Mouse (Mus musculus): ENCODE results near the gene Cdhr5. TPM values are rescaled to one million over a fixed set of nuclear protein-coding genes. Genes with fewer than 3 reads are reported as not detected.
"Not testable (repeated sequence)": the region's sequence is repeated elsewhere in the genome, so short reads cannot be mapped to it uniquely, and the experiment has no call there.

The Cdhr5 gene
- total RNA-seq, 2 experiments from 2014 or later, result not detected

DNA sequence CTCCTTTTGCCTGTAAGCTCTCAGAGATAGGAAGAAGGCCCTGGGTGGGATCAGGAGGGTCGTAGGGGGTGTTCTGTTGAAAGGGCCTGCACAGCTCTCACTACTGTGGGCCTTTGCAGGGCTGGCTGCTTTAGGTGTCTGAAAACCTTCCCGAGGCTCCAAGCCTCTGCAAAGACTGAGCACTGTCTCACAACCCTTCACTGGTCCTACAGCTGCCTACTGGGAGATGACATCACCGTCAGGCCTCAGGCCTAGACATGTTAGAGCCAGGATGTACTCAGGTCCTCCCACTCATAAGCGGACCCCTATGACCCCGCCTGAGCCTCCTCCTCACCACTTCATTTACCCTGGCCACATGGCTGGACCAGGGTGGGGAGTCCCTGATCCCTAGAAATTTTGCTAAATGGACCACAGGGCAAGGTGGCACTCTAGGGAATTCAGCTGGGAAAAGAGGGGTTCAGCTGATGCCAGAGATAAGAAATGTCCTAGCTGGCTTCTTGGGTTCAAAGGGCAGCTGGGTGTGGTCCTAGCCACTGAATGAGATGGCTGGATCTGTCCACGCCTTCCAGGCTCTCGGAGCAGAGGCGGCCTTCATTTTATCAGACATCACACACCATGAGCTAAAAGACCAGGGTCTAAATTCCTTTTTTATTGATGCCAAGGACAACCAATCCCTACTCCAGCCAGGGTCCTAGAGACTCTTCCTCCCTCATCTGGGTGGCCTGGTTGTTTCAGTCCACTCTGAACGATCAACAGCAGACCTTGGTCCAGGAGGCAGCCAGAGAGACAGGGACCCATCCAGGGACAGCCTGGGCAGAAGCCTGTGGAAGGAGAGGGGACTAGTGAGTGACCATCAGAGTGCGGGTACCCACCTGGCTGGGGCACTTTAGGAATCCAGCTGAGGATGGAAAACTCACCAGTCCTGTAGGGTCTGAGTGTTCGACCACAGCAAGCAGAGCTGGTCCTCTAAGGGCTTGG is 1.4 kb upstream of the Cdhr5 start:
- DNase-seq (ENCODE audit: low spot score in 2 of 2), result no peak

DNA sequence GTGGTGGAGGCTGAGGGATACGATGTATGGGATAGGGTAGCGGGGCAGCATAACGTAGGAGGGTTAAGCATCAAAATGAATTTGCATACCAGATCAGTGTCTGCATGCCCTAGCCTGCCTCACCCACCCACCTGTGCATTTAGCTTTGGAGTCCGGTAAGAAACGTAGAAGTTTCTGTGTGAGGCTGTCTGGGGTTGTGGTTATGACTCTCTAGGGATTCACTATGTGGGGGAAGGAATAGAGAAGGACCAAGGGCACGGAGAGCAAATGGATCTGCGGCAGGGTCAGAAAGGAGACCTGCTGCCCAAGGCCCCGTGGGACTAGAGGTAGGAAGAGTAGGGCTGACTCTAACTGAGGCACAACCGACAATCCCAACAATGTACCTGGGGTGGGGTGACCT is 1.2 kb downstream of the Cdhr5 start:
- DNase-seq (ENCODE audit: low spot score in 2 of 2), result no peak

DNA sequence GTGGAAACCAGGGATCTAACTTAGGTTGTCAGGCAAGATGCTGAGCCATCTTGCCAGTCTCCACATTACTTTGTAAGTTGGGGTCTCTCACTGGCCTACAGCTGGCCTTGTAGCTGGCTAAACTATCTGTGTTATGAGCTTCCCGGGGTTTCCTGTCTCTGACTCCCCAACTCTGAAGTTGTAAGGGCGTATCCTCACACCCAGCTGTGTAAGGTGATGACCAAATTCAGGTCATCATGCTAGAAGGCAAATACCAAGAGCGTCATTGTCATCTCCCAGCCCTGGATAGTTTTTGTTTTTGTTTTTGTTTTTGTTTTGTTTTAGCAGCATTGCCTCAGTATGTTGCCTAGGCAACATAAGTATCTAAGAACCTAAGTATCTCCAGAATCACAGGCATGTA is 6.0 kb downstream of the Cdhr5 start:
- DNase-seq (ENCODE audit: low spot score in 2 of 2), result no peak

DNA sequence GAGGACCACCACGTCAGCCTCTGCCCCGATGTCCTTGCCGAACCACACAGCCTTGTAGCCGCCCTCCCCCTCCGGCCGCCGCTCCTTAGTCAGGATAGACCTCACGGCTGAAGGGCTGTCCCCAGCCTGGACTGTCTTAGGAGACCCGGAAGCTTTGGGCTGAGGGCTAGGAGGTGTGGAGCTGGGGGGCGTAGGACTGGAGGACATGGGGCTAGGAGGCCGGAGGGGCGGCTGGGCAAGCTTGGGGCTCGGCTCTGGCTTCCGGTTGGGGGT is 7.4 kb downstream of the Cdhr5 start:
- DNase-seq (ENCODE audit: low spot score in 2 of 2), result no peak

DNA sequence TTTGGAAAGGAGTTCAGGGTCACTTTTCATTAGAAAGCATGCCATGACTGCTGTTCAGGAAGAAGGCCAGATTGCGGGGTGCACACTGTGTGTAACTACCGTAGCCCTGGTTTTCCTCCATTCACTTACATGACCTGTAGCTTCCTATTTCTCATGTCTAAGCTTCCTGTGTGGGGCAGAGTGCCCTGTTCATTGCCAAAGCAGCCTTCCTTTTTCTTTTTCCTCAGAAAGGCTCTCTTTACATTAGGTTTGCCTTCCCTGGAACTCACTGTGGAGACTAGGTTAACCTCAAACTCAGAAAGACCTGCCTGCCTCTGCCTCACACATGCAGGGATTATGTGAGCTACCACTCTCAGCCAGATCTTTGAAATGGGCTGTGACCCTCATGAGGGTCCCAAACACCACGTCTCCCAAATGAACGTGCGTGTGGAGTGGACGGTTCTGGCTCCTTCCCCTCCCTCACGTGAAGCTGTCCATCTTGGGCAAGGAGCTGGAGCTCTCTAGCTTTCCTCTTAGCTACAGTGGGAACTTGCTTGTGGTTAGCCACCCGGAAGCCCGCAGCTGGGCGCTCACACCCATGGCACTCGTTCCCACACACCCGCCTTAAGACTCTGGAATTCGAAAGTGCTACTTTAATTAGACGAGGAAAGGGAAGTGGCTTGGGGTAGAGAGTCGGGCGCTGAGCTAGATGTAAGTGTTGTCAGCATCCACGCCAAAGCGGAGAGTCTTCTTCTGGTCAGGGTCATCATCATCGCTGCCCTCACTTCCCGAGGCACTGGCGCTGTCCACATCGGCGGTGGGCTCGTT is 7.9 kb downstream of the Cdhr5 start:
- DNase-seq (ENCODE audit: low spot score in 2 of 2), result no peak

DNA sequence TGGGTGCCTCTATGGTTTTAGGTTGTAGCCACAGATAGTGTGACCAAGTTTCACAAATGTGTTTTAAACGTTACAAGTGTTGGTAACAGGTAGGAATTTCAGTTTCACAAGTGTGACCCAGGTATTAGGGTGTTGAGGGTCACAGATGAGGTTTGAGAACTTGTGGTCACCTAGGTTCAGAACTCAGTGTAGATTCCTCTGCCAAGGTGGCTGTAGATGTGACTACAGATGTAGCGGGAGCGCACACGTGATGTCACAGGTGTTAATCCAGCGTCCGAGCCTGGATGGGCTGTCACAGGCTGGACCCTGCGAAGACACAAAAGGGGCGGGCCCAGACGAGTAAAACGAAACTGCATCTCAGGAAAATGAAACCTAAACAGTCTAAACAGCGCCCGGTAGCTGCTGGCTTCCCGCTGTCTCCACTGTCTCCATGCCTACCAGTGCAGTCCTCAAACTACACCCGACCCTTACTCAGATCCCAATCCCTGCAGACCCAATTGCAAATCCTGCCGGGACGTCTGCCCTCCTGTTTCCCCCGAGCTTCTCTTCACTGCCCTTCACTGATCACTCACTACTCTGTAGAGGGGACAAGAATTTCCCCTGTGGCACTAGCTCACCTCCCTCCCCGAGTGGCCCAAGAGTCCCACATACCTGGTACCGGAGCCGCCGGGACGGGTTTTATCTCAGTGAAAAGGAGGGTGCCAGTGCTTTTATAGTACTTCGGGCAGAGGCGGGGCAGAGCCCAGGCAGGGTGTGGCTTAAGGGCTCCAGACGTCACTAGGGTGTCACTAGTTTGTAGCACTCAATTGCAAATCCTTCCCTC is 10.6 kb downstream of the Cdhr5 start, which contains the start of gene Irf7:
Gene Irf7 (minus strand): TSS at position 743 of the 823 bp plus-strand sequence.
- DNase-seq (ENCODE audit: low spot score in 2 of 2), result peak in 1 of 2 experiments; percentile 12

DNA sequence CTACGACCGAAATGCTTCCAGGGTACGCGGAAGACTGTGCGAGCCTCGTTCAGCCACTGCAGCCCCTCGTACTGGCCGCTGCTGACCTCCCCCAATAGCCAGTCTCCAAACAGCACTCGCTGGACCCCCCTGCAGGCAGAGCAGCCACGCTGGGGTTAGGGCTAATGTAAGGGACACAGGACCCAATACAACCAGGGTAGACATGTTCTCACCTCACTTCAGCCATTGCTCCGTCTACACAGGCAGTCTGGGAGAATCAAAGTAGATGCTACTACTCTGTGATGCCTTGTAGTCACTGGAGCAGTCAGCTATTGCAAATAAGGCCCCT is 11.2 kb downstream of the Cdhr5 start:
- no peak for DNase-seq (ENCODE audit: low spot score in 2 of 2)

DNA sequence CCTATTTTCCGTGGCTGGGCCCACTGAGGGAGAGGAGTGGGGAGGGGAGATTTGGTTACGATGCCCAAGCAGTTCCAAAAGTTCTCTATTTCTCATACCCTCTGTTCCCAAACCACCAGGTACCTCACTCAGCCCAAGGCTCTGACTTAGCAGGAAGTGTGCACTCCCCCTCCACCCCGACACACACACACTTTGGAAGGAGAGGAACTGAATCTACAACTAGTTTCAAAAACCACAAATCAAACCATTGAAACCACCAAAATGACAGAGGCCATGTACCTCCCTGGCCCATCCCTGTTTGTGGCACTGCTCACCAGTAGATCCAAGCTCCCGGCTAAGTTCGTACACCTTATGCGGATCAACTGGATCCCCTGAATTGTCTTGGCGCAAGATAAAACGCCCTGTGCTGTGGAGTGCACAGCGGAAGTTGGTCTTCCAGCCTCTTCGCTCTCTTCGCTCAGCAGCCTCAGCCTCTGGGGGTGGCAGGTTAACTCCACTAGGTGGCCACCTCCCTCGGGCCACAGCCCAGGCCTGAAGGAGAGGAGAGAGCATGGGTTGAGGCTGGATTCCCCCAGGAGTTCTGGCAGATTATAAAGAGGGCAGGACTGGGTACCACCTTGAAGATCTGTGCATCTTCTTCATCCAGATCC is 11.7 kb downstream of the Cdhr5 start:
- no peak for DNase-seq (ENCODE audit: low spot score in 2 of 2)

DNA sequence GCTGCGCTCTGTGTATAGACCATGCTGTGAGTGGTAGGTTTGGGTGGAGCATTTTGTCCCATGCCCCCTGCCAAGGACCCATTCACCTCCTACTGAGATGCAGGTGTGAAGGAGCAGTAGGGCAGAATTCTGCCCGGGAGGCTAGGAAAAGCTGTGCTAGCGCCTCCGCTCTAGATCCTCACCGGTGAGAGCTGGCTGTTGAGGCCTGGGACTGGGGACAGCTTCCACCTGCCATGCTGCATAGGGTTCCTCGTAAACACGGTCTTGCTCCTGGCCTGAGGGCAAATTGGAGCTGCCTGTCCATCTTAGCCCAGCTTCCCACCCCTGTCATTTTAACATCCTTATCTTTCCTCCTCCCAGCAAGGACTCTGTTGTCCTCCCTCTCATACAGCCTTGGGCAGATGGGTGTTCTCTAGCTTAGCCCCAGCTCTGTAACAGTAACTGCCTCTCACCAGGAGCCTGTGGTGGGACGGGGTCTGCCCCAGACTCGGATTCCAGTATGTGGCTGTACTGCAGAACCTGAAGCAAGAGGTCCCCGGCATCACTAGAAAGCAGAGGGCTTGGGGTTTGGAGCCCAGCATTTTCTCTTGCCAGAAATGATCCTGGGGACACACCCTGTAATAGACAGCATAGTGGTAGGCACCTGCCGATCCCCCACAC is 12.4 kb downstream of the Cdhr5 start:
- no peak for DNase-seq (ENCODE audit: low spot score in 2 of 2)

DNA sequence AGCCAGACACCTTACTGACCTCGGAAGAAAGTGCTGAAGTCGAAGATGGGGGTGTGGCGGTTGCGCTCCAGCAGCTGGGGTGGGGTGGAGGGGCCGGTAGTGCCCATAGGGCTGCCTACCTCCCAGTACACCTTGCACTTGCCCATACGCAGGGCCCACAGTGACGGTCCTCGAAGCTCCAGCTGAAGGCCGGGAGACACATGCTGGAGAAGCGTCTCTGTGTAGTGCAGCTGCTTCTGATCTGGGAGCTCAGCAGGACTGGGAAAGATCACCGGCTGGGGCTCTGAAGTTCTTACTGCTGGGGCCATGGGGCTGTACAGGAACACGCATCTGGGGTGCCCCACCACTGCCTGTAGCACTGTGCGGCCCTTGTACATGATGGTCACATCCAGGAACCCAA is 12.9 kb downstream of the Cdhr5 start:
- DNase-seq (ENCODE audit: low spot score in 2 of 2), result no peak

DNA sequence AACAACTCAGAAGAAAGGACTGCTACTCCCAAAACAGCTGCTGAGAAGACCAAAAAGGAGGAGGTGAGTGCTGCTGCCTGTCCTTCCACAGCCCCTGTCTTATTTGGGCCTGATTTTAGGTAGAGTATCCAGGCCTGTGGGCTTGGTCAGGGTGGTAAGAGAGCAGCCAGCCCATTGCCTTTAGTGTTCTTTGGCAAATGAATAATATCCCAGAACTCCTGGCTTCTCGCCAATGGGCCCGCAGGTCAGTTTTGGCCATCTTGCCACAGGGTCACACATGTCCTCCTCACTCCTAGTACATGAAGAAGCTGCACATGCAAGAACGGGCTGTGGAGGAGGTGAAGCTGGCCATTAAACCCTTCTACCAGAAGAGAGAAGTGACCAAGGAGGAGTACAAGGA is 15.1 kb downstream of the Cdhr5 start:
- no peak for DNase-seq (ENCODE audit: low spot score in 2 of 2)

DNA sequence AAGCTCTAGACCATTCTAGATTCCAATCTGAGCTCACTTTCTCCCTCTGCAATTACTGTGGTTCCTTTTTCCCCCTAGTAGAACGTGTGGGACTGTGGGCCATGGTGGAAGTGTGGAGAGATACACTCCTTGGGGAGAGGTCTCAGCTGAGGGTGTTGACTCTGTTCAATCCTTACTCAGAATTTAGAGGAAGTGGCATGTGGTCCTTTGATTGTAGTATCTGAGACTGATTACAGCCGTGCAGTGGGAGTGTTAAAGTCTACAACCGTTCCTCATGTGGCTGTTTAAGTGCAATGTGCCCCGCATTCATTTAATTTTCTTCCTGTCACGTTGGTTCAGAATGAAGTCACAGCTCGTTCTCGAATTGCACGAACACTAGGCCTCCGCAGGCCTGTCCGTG is 20.4 kb downstream of the Cdhr5 start:
- no peak for DNase-seq (ENCODE audit: low spot score in 2 of 2)

DNA sequence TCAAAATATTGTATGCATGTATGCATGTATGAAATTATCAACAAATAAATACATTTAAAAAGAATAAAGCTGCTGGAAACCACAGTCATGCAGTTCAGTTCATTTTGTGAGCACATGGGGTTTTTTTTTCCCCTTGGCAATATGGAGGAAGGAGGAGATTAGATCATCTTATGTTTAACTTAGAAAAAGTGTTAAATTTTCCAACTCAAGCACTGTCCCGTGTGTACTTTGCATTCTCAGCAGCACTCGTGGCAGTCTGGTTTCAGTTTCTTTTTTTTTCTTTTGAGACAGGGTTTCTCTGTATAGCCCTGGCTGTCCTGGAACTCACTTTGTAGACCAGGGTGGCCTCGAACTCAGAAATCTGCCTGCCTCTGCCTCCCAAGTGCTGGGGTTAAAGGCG is 26.1 kb downstream of the Cdhr5 start:
- DNase-seq (ENCODE audit: low spot score in 2 of 2), result not testable (repeated sequence)

DNA sequence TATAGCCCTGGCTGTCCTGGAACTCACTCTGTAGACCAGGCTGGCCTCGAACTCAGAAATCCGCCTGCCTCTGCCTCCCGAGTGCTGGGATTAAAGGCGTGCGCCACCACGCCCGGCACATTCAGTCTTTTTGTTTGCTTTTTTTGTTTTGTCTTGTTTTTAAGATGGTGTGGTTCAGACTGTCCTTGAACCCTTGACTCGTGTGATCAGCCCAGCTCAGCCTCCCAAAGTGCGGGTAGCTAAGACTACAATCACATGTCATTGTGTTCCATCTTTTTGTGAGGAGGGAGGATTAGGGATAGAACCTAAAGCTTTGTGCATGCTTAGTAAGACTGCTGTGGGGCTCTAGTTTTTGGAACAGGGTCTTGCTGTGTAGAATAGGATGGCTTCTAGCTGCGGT is 45.0 kb downstream of the Cdhr5 start:
- no peak for DNase-seq (ENCODE audit: low spot score in 2 of 2)

DNA sequence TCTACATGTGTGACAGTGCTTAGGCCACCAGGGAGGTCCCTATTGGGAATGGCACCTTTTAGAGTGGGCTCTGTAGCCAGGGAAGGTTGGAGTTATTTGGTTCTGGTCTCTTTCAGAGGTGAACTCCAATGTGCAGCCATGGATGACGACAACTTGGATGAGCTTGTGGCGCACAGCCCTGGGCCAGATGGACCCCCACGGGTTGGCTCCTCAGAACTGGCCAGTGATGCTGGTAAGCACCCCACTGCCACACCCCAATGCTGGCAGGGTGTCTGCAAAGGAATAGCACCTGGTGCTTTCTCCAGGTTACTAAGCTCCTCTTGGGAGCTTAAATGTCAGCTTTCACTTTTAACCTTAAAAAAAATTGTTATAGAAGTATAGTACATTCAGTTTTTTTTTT is 45.5 kb downstream of the Cdhr5 start:
- no peak for DNase-seq (ENCODE audit: low spot score in 2 of 2)

DNA sequence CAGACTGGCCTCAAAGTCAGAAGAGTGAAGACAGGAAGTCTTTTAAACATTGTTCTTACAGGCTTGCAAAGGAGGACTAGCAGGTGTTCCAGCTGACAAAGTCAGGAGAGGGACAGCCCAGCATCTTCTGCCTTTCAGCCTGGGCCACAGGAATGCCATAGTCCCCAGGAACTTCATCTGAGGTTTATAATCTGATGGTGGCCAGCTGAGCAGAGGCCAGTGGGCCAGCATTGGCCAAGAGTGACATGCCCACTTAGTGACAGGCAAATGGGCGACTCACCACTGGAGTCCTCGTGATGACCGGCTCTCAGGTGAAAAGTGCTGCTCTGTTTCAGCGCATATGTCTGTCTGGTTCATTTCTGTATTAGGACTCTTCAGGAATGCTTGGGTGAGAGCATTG is 46.0 kb downstream of the Cdhr5 start:
- no peak for DNase-seq (ENCODE audit: low spot score in 2 of 2)

DNA sequence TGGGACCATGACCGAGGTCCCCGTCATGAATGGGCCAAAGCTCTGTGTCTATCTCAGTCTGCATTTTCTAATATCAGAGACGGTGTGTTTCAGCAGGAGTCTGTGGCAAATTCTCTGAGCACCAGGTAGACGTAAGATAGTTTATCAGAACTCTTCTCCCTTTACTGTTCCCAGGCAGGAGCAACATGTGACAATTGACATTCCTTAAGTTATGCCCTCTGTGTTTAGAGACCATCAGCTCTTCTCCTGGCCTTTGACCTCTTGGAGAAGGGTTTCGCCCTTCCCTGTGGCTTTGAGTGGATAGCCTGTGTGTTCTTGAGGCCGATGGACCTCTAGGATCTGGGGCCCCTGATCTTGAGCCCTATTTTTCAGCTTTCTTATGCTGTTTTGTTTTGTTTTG is 46.9 kb downstream of the Cdhr5 start:
- no peak for DNase-seq (ENCODE audit: low spot score in 2 of 2)

DNA sequence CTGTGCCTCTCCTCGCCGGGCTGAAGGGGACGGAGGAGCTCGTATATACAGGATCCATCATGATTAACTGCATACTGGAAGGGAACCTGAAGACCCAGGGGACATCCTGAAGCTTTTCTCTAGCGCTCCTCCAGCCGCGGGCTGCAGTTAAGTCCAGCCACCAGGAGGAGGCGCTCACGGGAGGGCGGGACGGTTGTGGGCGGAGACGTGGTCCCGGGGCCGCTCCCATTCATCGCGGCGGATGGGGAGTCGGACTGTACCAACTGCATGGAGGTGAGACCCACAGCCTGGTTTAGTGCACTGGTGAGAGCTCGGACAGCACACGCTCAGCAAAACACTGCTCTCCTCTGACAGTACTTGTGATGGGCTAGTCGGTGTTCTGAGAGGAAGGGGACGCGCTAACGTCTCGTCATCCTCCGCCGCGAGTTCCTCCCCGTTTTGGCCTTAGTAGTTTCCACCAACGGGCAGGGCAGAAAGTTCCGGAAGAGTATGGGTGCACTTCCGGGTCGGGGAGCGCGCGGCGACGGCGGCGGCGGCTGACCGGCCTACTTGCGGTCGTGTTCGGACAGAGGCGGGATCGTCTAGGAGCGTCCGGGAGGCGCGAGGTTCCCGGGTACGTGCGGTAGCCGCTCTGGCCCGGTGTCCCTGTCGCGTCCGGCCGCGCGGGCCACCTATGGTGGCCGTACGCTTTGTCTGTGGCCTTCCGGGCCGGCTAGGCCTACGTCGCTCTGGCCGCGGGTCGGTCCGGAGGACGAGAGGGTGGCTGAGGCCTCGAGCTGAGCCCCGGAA is 48.1 kb downstream of the Cdhr5 start, which contains the start of gene Phrf1:
Gene Phrf1 (plus strand): TSS at position 506 of the 789 bp plus-strand sequence.
- peak; percentile 92 to 94 for DNase-seq (ENCODE audit: low spot score in 2 of 2)

DNA sequence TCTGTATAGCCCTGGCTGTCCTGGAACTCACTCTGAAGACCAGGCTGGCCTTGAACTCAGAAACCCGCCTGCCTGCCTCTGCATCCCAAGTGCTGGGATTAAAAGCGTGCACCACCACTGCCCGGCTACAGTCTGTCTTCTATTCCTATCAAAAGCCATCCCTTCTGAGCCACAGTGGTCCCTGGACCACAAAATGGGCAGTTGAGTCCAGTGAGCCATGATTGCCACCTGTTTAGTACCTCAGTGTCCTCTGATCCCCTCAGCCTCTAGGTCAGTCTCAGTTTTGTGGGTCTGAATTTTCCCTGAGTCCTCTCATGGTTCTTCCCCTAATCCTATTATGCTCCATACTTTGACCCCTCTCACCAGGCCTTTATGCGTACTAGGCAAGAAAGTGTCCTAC is 48.8 kb downstream of the Cdhr5 start:
- no peak for DNase-seq (ENCODE audit: low spot score in 2 of 2)

DNA sequence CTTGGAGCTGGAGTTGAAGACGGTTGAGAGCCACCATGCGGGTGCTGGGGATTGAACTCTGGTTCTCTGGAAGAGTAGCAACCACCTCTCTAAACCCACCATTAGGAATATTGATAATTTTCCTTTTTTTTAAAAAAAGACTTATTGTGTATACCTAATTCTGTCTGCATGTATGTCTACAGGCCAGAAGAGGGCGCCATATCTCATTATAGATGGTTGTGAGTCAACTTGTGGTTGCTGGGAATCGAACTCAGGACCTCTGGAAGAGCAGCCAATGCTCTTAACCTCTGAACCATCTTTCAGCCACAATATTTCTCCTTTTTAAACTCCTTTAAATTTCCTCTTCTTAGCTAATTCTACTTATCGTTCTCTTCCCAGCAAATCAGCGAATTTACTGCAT is 50.1 kb downstream of the Cdhr5 start:
- DNase-seq (ENCODE audit: low spot score in 2 of 2), result no peak
